In the genomic region with DNA sequence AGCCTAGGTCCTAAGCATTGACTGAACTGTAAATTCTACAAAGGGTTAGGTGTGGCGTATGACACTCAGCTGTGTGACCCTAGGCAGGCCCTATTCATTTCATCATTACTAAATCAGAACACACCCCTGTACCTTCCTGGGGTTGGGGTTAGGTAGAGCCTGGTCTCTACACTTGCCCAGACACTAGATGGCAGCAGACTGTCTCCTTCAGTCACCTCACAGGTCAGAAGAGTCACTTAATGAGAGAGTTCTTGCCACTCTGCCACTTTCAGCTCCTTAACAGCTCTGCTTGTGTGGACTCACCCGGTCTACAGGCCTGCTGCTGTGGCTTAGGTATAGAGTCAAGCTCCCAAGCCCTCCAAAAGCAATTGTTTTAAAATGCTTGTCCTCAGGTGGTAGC, we compare ENCODE assay signal across 11 mouse cellular contexts. TPM values are rescaled to one million over a fixed set of nuclear protein-coding genes. Genes with fewer than 3 reads are reported as not detected.
DNase-seq lines count a peak whose midpoint lies in the region; TF ChIP-seq lines count a peak whose summit lies in the region.
"Had no signal": no experiment of that assay in that cellular context is flagged by ENCODE, and none has a peak within 500 bp of the region (broad histone marks: within the 10 kb centered on the region; RNA-seq: fewer than 3 reads in every experiment).

No protein-coding gene starts in this region.

- no peak overlapping the region for H3K4me3 ChIP-seq in spleen, adult 2 months (ENCODE audit: extremely low read depth, insufficient read depth, insufficient read length)

- 84% methylated on average over 2 of the region's 2 CpGs for WGBS in spleen, adult 2 months

- no peak for TF ChIP-seq POLR2A in spleen, adult 2 months (IDR thresholded peaks at IDR 0.05; ENCODE audit: low read depth, low read length)

- peaks cover 22% of the 10 kb centered on the region for H3K36me3 ChIP-seq in spleen, adult 2 months (ENCODE audit: control insufficient read depth, insufficient read depth, low read length)

- peak; percentile 31 for DNase-seq in gastrocnemius, postnatal 25 days
- no peak for DNase-seq in gastrocnemius, adult 8-10 months (ENCODE audit: low spot score in 2 of 2)
- peak in 1 of 2 experiments; percentile 34 for DNase-seq in spleen, adult 2 months (ENCODE audit: low read depth in 1 of 2, low spot score in 2 of 2)
- DNase-seq in spleen, postnatal 14 days (ENCODE audit: low spot score in 2 of 2) = no peak
- DNase-seq in kidney, postnatal 36 days = peak; percentile 53 to 66
- DNase-seq in embryo, embryonic 10.5 days (ENCODE audit: low spot score) = no peak
- no peak for DNase-seq in yolk sac, embryonic 10.5 days (ENCODE audit: low spot score)
- DNase-seq in layer of hippocampus, adult 9-10 months (ENCODE audit: low spot score) = no peak
- DNase-seq: right cerebral cortex, adult 18-20 months had no signal

- peak; percentile 45; the same call in 1 of the 2 replicates for TF ChIP-seq CTCF in spleen, adult 2 months (IDR thresholded peaks at IDR 0.05; ENCODE audit: extremely low read depth, insufficient read depth, insufficient read length, insufficient replicate concordance)

- H3K4me1 ChIP-seq in spleen, adult 2 months (ENCODE audit: control insufficient read depth, insufficient read depth, insufficient read length) = no peaks in the 10 kb centered on the region

- no peaks in the 10 kb centered on the region for H3K27me3 ChIP-seq in spleen, adult 2 months (ENCODE audit: control insufficient read depth, insufficient read depth, low read length)

- no peak overlapping the region for H3K27ac ChIP-seq in spleen, adult 2 months (ENCODE audit: insufficient read depth, low read length)

RNA-seq across cellular contexts. Expression of a gene that starts 25.9 kb away (rescaled TPM):
- total RNA-seq in gastrocnemius, postnatal 25 days (2021) = not detected
- total RNA-seq in gastrocnemius, adult 8-10 months (2022) = not detected
- not detected in 2 replicates for polyA plus RNA-seq in spleen, adult 2 months (2012; rRNA removed)
- polyA plus RNA-seq: embryonic facial prominence, embryonic 11.5 days; hindbrain, embryonic 11.5 days had no signal

RNA-seq across cellular contexts. Expression of a gene that starts 26.3 kb away (rescaled TPM):
- 10 to 100 TPM; 36.6 to 68.3 TPM for total RNA-seq in gastrocnemius, postnatal 25 days (2021)
- 10 to 100 TPM; 43.6 to 72.2 (median 55.8) TPM for total RNA-seq in gastrocnemius, adult 8-10 months (2022)
- 24.1 and 29.3 TPM in 2 replicates for polyA plus RNA-seq in spleen, adult 2 months (2012; rRNA removed)

RNA-seq across cellular contexts. Expression of a gene that starts 30.2 kb away (rescaled TPM):
- not detected for total RNA-seq in gastrocnemius, postnatal 25 days (2021)
- not detected for total RNA-seq in gastrocnemius, adult 8-10 months (2022)
- polyA plus RNA-seq in spleen, adult 2 months (2012; rRNA removed) = not detected in 2 replicates
- polyA plus RNA-seq: embryonic facial prominence, embryonic 11.5 days; hindbrain, embryonic 11.5 days had no signal

Comparison
In these comparisons a context has a peak if more than half of its experiments do, and no peak if none do; other contexts are left out.
1. DNase-seq: peak in gastrocnemius, postnatal 25 days (single experiment) and kidney, postnatal 36 days (2 of 2); none in gastrocnemius, adult 8-10 months (0 of 2), spleen, postnatal 14 days (0 of 2), embryo, embryonic 10.5 days (single experiment), yolk sac, embryonic 10.5 days (single experiment) and layer of hippocampus, adult 9-10 months (single experiment).